Mouse (Mus musculus) intestine, postnatal 0 days (tissue): ENCODE results near the gene Macrod1. TPM values are rescaled to one million over a fixed set of nuclear protein-coding genes. Genes with fewer than 3 reads are reported as not detected.

ENCODE experiments used
- ATAC-seq: fragments of 200-750 bp; cut with Nextera tagmentation; 2 replicates; pipeline ENCODE4 v1.8.0; 2017; ENCODE audit warnings: mild to moderate bottlenecking, moderate TSS enrichment, moderate library complexity
- H3K27ac ChIP-seq: fragments of 300-500 bp; sonication (generic); 2 replicates; pipeline ENCODE4 v1.5.1; 2014; ENCODE audit warnings: mild to moderate bottlenecking, low read depth, low read length, moderate library complexity
- H3K27me3 ChIP-seq: fragments of 300-500 bp; sonication (generic); replicated peaks from 2 replicates; pipeline ENCODE4 v1.6.1; 2014; ENCODE audit warnings: low read length, mixed read lengths; ENCODE audit not compliant: control insufficient read depth, insufficient read depth
- H3K36me3 ChIP-seq: fragments of 300-500 bp; sonication (generic); 2 replicates; pipeline ENCODE4 v1.6.1; 2014; ENCODE audit warnings: mild to moderate bottlenecking, moderate library complexity; ENCODE audit not compliant: control insufficient read depth, insufficient read depth
- H3K4me1 ChIP-seq: fragments of 300-500 bp; sonication (generic); replicated peaks from 2 replicates; pipeline ENCODE4 v1.6.1; 2014; ENCODE audit warnings: antibody characterized with exemption, low read length, mixed read lengths; ENCODE audit not compliant: control insufficient read depth, insufficient read depth
- H3K4me2 ChIP-seq: fragments of 300-500 bp; sonication (generic); replicated peaks from 2 replicates; pipeline ENCODE4 v1.6.1; 2014; ENCODE audit warnings: low read depth, mild to moderate bottlenecking, moderate library complexity
- H3K4me3 ChIP-seq: fragments of 300-500 bp; sonication (generic); 2 replicates; pipeline ENCODE4 v1.5.1; 2014; ENCODE audit warnings: low read depth, low read length
- H3K9ac ChIP-seq: fragments of 300-500 bp; sonication (generic); 2 replicates; pipeline ENCODE4 v1.6.1; 2014; ENCODE audit warnings: mild to moderate bottlenecking, low read depth, low read length
- H3K9me3 ChIP-seq: fragments of 300-500 bp; sonication (generic); 2 replicates; pipeline ENCODE4 v1.6.1; 2016; ENCODE audit warnings: mixed run types; ENCODE audit not compliant: control insufficient read depth
- CTCF ChIP-seq: sonication (generic); IDR thresholded peaks from 2 replicates; pipeline ENCODE4 v1.5.1; 2016; ENCODE audit warnings: low read depth, mild to moderate bottlenecking, control low read depth, antibody characterized with exemption, moderate library complexity
- WGBS: fragments of 180-500 bp; shearing (Covaris S2); extraction: QIAGEN DNeasy Blood & Tissue Kit; methylation state at CpG from one replicate; pipeline ENCODE4 v1.1.7; 2014; 5-methylcytosine and 5-hydroxymethylcytosine counted together
- polyA plus RNA-seq: library from polyadenylated mRNA; unstranded; fragments of >200 nt; fragmentation: Nextera tagmentation; extraction: Ambion mirVana; gene quantifications from 2 replicates; pipeline ENCODE4 v1.2.1, GENCODE M21; 2015

The Macrod1 gene
- polyA plus RNA-seq, 1 experiment from 2014 or later = 15.1 TPM

- H3K4me3 ChIP-seq = peak overlapping the region; percentile 63
- no peak for TF ChIP-seq CTCF
- H3K27ac ChIP-seq = no peak overlapping the region
- no peaks in the 10 kb centered on the region for H3K4me1 ChIP-seq
- no peaks in the 10 kb centered on the region for H3K9me3 ChIP-seq
- H3K27me3 ChIP-seq = peaks cover 40% of the 10 kb centered on the region
- H3K9ac ChIP-seq = peak overlapping the region; percentile 43
- 3% methylated on average over 35 of the region's 35 CpGs for WGBS
- H3K4me2 ChIP-seq = peak overlapping the region; percentile 99
- 0 out of 2 replicates have a peak, but pooled peaks have one; percentile 9 for ATAC-seq
- no peaks in the 10 kb centered on the region for H3K36me3 ChIP-seq
Measured at GRCm38 (mm10) chr19:7164820-7165323, 108.3 kb downstream of the Macrod1 start.

DNA sequence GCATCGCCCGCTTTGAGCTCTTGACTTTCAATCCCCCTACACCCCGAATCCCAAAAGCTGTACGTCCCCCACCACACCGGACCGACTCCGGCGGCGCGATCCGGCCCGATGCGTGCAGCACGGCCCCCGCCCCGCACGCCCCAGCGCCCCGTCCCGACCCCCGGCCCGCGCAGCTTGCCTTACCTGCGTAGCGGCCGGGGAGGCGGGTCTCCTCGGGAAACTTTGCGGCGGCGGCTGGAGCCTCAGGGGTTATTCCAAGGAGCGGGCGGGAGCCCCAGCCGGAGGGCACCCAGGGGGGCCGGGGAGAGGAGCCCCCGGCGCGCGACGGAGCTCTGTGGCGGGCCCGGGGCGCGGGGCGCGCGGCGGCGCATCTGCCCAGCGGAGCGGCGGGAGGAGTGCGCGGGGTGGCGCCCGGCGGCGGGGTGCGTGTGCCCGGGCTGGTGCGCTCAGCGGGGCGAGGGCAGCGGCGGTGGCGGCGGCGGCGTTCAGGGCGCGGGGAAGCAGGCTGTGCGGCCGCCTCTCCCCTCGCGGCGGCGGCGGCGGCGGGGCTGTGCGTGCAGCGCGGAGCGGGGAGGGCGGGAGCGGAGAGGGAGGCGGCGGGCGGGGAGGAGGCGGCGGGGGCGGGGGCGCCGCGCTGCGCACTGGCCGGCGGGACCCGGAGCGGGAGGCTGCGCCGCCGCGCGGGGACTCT, 109.0 kb downstream of the Macrod1 start:
- H3K9ac ChIP-seq = peak overlapping the region; percentile 43
- no peak for TF ChIP-seq CTCF
- 0 out of 2 replicates have a peak, but pooled peaks have one; percentile 14 for ATAC-seq
- H3K4me1 ChIP-seq = no peaks in the 10 kb centered on the region
- no peaks in the 10 kb centered on the region for H3K9me3 ChIP-seq
- H3K27ac ChIP-seq = no peak overlapping the region
- peaks cover 40% of the 10 kb centered on the region for H3K27me3 ChIP-seq
- H3K4me3 ChIP-seq = peak overlapping the region; percentile 63
- no peaks in the 10 kb centered on the region for H3K36me3 ChIP-seq
- H3K4me2 ChIP-seq = peak overlapping the region; percentile 99
- WGBS = 1% methylated on average over 43 of the region's 105 CpGs

GRCm38 (mm10) chr19:7166200-7166711, 109.6 kb downstream of the Macrod1 start:
- peak; percentile 27; the same call in 1 of the 2 replicates for TF ChIP-seq CTCF
- Histone ChIP-seq H3K27ac (no peak overlapping the region), H3K4me1 (no peaks in the 10 kb centered on the region; the same call in 1 of the 2 replicates), H3K9me3 (no peaks in the 10 kb centered on the region), H3K4me2 (peak overlapping the region; percentile 99), H3K9ac (peak overlapping the region; percentile 43; the same call in 1 of the 2 replicates), H3K27me3 (peaks cover 40% of the 10 kb centered on the region), H3K4me3 (peak overlapping the region; percentile 63), H3K36me3 (no peaks in the 10 kb centered on the region)
- no peak for ATAC-seq
- 4% methylated on average over 15 of the region's 15 CpGs for WGBS

DNA sequence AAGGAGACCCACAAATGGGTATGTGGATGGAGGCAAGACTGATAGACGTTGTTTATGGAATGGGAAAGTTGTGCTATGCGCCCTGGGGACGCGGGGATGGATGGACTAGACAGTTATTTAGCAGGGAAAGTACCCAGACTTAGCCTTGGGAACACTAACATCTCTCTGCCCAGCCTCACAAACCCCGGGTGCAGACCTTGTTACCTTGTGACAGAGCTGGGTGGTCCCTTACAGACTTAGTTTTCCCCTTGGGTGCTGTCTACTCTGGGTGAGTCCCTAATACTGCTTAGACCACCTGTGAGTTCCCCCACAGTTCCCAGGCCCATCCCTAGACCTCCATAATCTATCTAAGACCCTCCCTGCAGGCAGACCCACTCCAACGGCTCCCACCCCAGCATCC, 110.2 kb downstream of the Macrod1 start:
- WGBS = 20% methylated on average over 6 of the region's 6 CpGs
- ATAC-seq = no peak
- H3K27me3 ChIP-seq = peaks cover 40% of the 10 kb centered on the region

GRCm38 (mm10) chr19:7168423-7168822, 111.8 kb downstream of the Macrod1 start:
- Histone ChIP-seq H3K27me3 (peaks cover 37% of the 10 kb centered on the region), H3K27ac (no peak overlapping the region), H3K4me2 (no peak overlapping the region), H3K4me1 (no peaks in the 10 kb centered on the region; the same call in 1 of the 2 replicates), H3K9ac (no peak overlapping the region), H3K9me3 (no peaks in the 10 kb centered on the region), H3K36me3 (no peaks in the 10 kb centered on the region), H3K4me3 (no peak overlapping the region)
- no peak for ATAC-seq
- TF ChIP-seq CTCF = no peak
- WGBS = 66% methylated on average over 2 of the region's 2 CpGs

More for the DNA sequence above, 110.2 kb downstream of the Macrod1 start:
- TF ChIP-seq CTCF = no peak
- no peaks in the 10 kb centered on the region for H3K36me3 ChIP-seq
- H3K4me2 ChIP-seq = no peak overlapping the region
- no peak overlapping the region for H3K27ac ChIP-seq
- no peak overlapping the region for H3K4me3 ChIP-seq
- no peaks in the 10 kb centered on the region; the same call in 1 of the 2 replicates for H3K4me1 ChIP-seq
- H3K9ac ChIP-seq = no peak overlapping the region
- no peaks in the 10 kb centered on the region for H3K9me3 ChIP-seq

DNA sequence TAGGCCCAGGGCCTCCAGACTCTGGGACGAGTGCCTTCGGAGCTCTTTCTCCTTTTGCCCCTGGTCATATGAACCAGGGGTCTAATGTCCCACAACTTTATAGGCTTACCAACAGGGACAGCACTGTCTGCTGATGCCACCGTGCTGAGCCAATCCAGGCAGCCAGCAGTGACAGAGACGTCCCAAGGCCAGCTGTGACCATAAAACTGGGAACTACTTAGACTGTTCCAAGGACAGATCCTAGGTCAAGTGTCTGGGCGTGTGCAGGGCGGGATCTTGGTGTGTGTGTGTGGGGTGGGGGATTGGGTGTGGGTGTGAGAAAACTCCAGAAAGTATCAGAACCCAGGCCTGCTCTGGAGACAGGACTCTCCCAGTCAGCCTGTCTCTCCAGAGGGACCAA, 114.3 kb downstream of the Macrod1 start:
- ATAC-seq = peak; percentile 4; the same call in 1 of the 2 replicates
- Histone ChIP-seq H3K4me3 (no peak overlapping the region), H3K27ac (no peak overlapping the region), H3K36me3 (no peaks in the 10 kb centered on the region), H3K9ac (no peak overlapping the region; the same call in 1 of the 2 replicates), H3K4me2 (peak overlapping the region; percentile 7; the same call in 1 of the 2 replicates), H3K27me3 (peaks cover 18% of the 10 kb centered on the region), H3K4me1 (no peaks in the 10 kb centered on the region; the same call in 1 of the 2 replicates), H3K9me3 (no peaks in the 10 kb centered on the region)
- 53% methylated on average over 6 of the region's 6 CpGs for WGBS
- no peak for TF ChIP-seq CTCF
